Mouse (Mus musculus): ENCODE results near the gene Arsb. TPM values are rescaled to one million over a fixed set of nuclear protein-coding genes. Genes with fewer than 3 reads are reported as not detected.

The Arsb gene
- 9.9 and 10.8 TPM in 2 replicates for polyA plus RNA-seq (2014; fragmentation: Nextera tagmentation; extraction: Ambion mirVana)

GRCm38 (mm10) chr13:93771588-93772278 lies at the start of gene Arsb:
TSS of gene Arsb (plus strand) at chr13:93771630.
- Histone ChIP-seq H3K9me3 (ENCODE audit: control insufficient read depth, low read length) (no peaks in the 10 kb centered on the region), H3K4me2 (peak within 1 kb of the TSS; percentile 93), H3K9ac (ENCODE audit: low read length) (peak within 1 kb of the TSS; percentile 89), H3K36me3 (ENCODE audit: control insufficient read depth, insufficient read depth, low read length) (no peaks in the 10 kb centered on the region), H3K4me3 (ENCODE audit: low read depth, low read length) (peak within 1 kb of the TSS; percentile 54), H3K27ac (ENCODE audit: low read depth, low read length) (peak within 1 kb of the TSS; percentile 87), H3K27me3 (ENCODE audit: control insufficient read depth, insufficient read depth, low read length) (peaks cover 10% of the 10 kb centered on the region), H3K4me1 (ENCODE audit: control insufficient read depth, insufficient read depth, low read length) (peaks cover 10% of the 10 kb centered on the region)
- under 1% methylated on average over 65 of the region's 66 CpGs for WGBS
- ATAC-seq (ENCODE audit: low FRiP score), result peak; percentile 96
- DNase-seq (ENCODE audit: low spot score, missing footprints), result peak; percentile 98

GRCm38 (mm10) chr13:93721916-93722315 lies 49.5 kb upstream of the Arsb start:
- no peak for ATAC-seq (ENCODE audit: low FRiP score)
- no peak overlapping the region for H3K4me3 ChIP-seq (ENCODE audit: low read depth, low read length)
- no peaks in the 10 kb centered on the region for H3K27me3 ChIP-seq (ENCODE audit: control insufficient read depth, insufficient read depth, low read length)
- H3K4me1 ChIP-seq (ENCODE audit: control insufficient read depth, insufficient read depth, low read length), result no peaks in the 10 kb centered on the region
- DNase-seq (ENCODE audit: low spot score, missing footprints), result no peak
- H3K4me2 ChIP-seq, result no peak overlapping the region
- 83% methylated on average over 4 of the region's 4 CpGs for WGBS
- H3K36me3 ChIP-seq (ENCODE audit: control insufficient read depth, insufficient read depth, low read length), result no peaks in the 10 kb centered on the region
- no peak overlapping the region for H3K27ac ChIP-seq (ENCODE audit: low read depth, low read length)
- no peaks in the 10 kb centered on the region for H3K9me3 ChIP-seq (ENCODE audit: control insufficient read depth, low read length)
- no peak overlapping the region for H3K9ac ChIP-seq (ENCODE audit: low read length)

GRCm38 (mm10) chr13:93723455-93723854 lies 48.0 kb upstream of the Arsb start:
- Histone ChIP-seq H3K9me3 (ENCODE audit: control insufficient read depth, low read length) (no peaks in the 10 kb centered on the region), H3K27ac (ENCODE audit: low read depth, low read length) (no peak overlapping the region), H3K4me3 (ENCODE audit: low read depth, low read length) (no peak overlapping the region), H3K27me3 (ENCODE audit: control insufficient read depth, insufficient read depth, low read length) (no peaks in the 10 kb centered on the region), H3K4me2 (no peak overlapping the region), H3K9ac (ENCODE audit: low read length) (no peak overlapping the region), H3K4me1 (ENCODE audit: control insufficient read depth, insufficient read depth, low read length) (no peaks in the 10 kb centered on the region), H3K36me3 (ENCODE audit: control insufficient read depth, insufficient read depth, low read length) (no peaks in the 10 kb centered on the region)
- no peak for ATAC-seq (ENCODE audit: low FRiP score)
- 91% methylated on average over 3 of the region's 3 CpGs for WGBS
- DNase-seq (ENCODE audit: low spot score, missing footprints), result no peak

GRCm38 (mm10) chr13:93724206-93724605 lies 47.2 kb upstream of the Arsb start:
- DNase-seq (ENCODE audit: low spot score, missing footprints) (no peak), ATAC-seq (ENCODE audit: low FRiP score) (no peak)
- Histone ChIP-seq H3K4me1 (ENCODE audit: control insufficient read depth, insufficient read depth, low read length) (no peaks in the 10 kb centered on the region), H3K4me2 (no peak overlapping the region), H3K9me3 (ENCODE audit: control insufficient read depth, low read length) (no peaks in the 10 kb centered on the region), H3K36me3 (ENCODE audit: control insufficient read depth, insufficient read depth, low read length) (no peaks in the 10 kb centered on the region), H3K27ac (ENCODE audit: low read depth, low read length) (no peak overlapping the region), H3K9ac (ENCODE audit: low read length) (no peak overlapping the region), H3K4me3 (ENCODE audit: low read depth, low read length) (no peak overlapping the region), H3K27me3 (ENCODE audit: control insufficient read depth, insufficient read depth, low read length) (no peaks in the 10 kb centered on the region)
- 39% methylated on average over 2 of the region's 2 CpGs for WGBS

- no peaks in the 10 kb centered on the region for H3K36me3 ChIP-seq (ENCODE audit: control insufficient read depth, insufficient read depth, low read length)
- H3K27me3 ChIP-seq (ENCODE audit: control insufficient read depth, insufficient read depth, low read length), result no peaks in the 10 kb centered on the region
- no peaks in the 10 kb centered on the region for H3K4me1 ChIP-seq (ENCODE audit: control insufficient read depth, insufficient read depth, low read length)
- no peak overlapping the region for H3K27ac ChIP-seq (ENCODE audit: low read depth, low read length)
- no peak for ATAC-seq (ENCODE audit: low FRiP score)
- H3K9ac ChIP-seq (ENCODE audit: low read length), result no peak overlapping the region
- DNase-seq (ENCODE audit: low spot score, missing footprints), result no peak
- WGBS, result 89% methylated on average over 5 of the region's 5 CpGs
- no peaks in the 10 kb centered on the region for H3K9me3 ChIP-seq (ENCODE audit: control insufficient read depth, low read length)
- H3K4me3 ChIP-seq (ENCODE audit: low read depth, low read length), result no peak overlapping the region
- H3K4me2 ChIP-seq, result no peak overlapping the region
Observed at GRCm38 (mm10) chr13:93735131-93735636, 36.2 kb upstream of the Arsb start.

GRCm38 (mm10) chr13:93744118-93744517 lies 27.3 kb upstream of the Arsb start:
- 25% methylated on average over 8 of the region's 8 CpGs for WGBS

GRCm38 (mm10) chr13:93752597-93753400 lies 18.6 kb upstream of the Arsb start:
- Histone ChIP-seq H3K4me3 (ENCODE audit: low read depth, low read length) (no peak overlapping the region), H3K4me1 (ENCODE audit: control insufficient read depth, insufficient read depth, low read length) (peaks cover 21% of the 10 kb centered on the region), H3K9ac (ENCODE audit: low read length) (0 out of 2 replicates have a peak overlapping the region, but pooled peaks have one; percentile 14), H3K27ac (ENCODE audit: low read depth, low read length) (peak overlapping the region; percentile 83), H3K4me2 (peak overlapping the region; percentile 24; the same call in 1 of the 2 replicates), H3K9me3 (ENCODE audit: control insufficient read depth, low read length) (no peaks in the 10 kb centered on the region), H3K36me3 (ENCODE audit: control insufficient read depth, insufficient read depth, low read length) (no peaks in the 10 kb centered on the region), H3K27me3 (ENCODE audit: control insufficient read depth, insufficient read depth, low read length) (no peaks in the 10 kb centered on the region)
- DNase-seq (ENCODE audit: low spot score, missing footprints) (peak; percentile 94), ATAC-seq (ENCODE audit: low FRiP score) (peak; percentile 93)
- WGBS, result 19% methylated on average over 14 of the region's 14 CpGs

More at GRCm38 (mm10) chr13:93744118-93744517, 27.3 kb upstream of the Arsb start:
- H3K4me2 ChIP-seq, result no peak overlapping the region
- no peaks in the 10 kb centered on the region for H3K4me1 ChIP-seq (ENCODE audit: control insufficient read depth, insufficient read depth, low read length)
- no peaks in the 10 kb centered on the region for H3K36me3 ChIP-seq (ENCODE audit: control insufficient read depth, insufficient read depth, low read length)
- 0 out of 2 replicates have a peak, but pooled peaks have one; percentile 62 for ATAC-seq (ENCODE audit: low FRiP score)
- DNase-seq (ENCODE audit: low spot score, missing footprints), result peak; percentile 85
- no peaks in the 10 kb centered on the region for H3K9me3 ChIP-seq (ENCODE audit: control insufficient read depth, low read length)
- H3K27ac ChIP-seq (ENCODE audit: low read depth, low read length), result no peak overlapping the region
- H3K9ac ChIP-seq (ENCODE audit: low read length), result no peak overlapping the region
- no peaks in the 10 kb centered on the region for H3K27me3 ChIP-seq (ENCODE audit: control insufficient read depth, insufficient read depth, low read length)
- no peak overlapping the region for H3K4me3 ChIP-seq (ENCODE audit: low read depth, low read length)

GRCm38 (mm10) chr13:93755084-93755483 lies 16.3 kb upstream of the Arsb start:
- no peak for DNase-seq (ENCODE audit: low spot score, missing footprints)
- 87% methylated on average over 4 of the region's 4 CpGs for WGBS
- H3K9me3 ChIP-seq (ENCODE audit: control insufficient read depth, low read length), result no peaks in the 10 kb centered on the region
- no peaks in the 10 kb centered on the region for H3K27me3 ChIP-seq (ENCODE audit: control insufficient read depth, insufficient read depth, low read length)
- no peak overlapping the region for H3K4me2 ChIP-seq
- no peak for ATAC-seq (ENCODE audit: low FRiP score)
- no peak overlapping the region for H3K4me3 ChIP-seq (ENCODE audit: low read depth, low read length)
- H3K4me1 ChIP-seq (ENCODE audit: control insufficient read depth, insufficient read depth, low read length), result peaks cover 28% of the 10 kb centered on the region
- no peak overlapping the region for H3K9ac ChIP-seq (ENCODE audit: low read length)
- H3K36me3 ChIP-seq (ENCODE audit: control insufficient read depth, insufficient read depth, low read length), result no peaks in the 10 kb centered on the region
- no peak overlapping the region for H3K27ac ChIP-seq (ENCODE audit: low read depth, low read length)

GRCm38 (mm10) chr13:93756674-93757073 lies 14.8 kb upstream of the Arsb start:
- Histone ChIP-seq H3K4me3 (ENCODE audit: low read depth, low read length) (no peak overlapping the region), H3K27me3 (ENCODE audit: control insufficient read depth, insufficient read depth, low read length) (no peaks in the 10 kb centered on the region), H3K27ac (ENCODE audit: low read depth, low read length) (no peak overlapping the region), H3K9ac (ENCODE audit: low read length) (no peak overlapping the region), H3K9me3 (ENCODE audit: control insufficient read depth, low read length) (no peaks in the 10 kb centered on the region), H3K4me1 (ENCODE audit: control insufficient read depth, insufficient read depth, low read length) (peaks cover 28% of the 10 kb centered on the region), H3K36me3 (ENCODE audit: control insufficient read depth, insufficient read depth, low read length) (no peaks in the 10 kb centered on the region), H3K4me2 (no peak overlapping the region)
- DNase-seq (ENCODE audit: low spot score, missing footprints), result no peak
- no peak for ATAC-seq (ENCODE audit: low FRiP score)
- 91% methylated on average over 7 of the region's 7 CpGs for WGBS
